Mouse (Mus musculus): ENCODE results near the gene Setd2. TPM values are rescaled to one million over a fixed set of nuclear protein-coding genes. Genes with fewer than 3 reads are reported as not detected.

The Setd2 gene
- polyA plus RNA-seq, 1 experiment from 2014 or later, result 58.1 TPM

- Histone ChIP-seq H3K27me3 (ENCODE audit: control insufficient read depth, insufficient read depth, low read length) (no peaks in the 10 kb centered on the region), H3K36me3 (ENCODE audit: control insufficient read depth, insufficient read depth, low read length) (no peaks in the 10 kb centered on the region), H3K4me3 (replicated peaks; ENCODE audit: low read depth, low read length) (no peak overlapping the region), H3K4me2 (ENCODE audit: low read length) (no peak overlapping the region), H3K9ac (replicated peaks; ENCODE audit: low read length) (no peak overlapping the region), H3K27ac (replicated peaks; ENCODE audit: low read depth, low read length) (no peak overlapping the region), H3K9me3 (ENCODE audit: control insufficient read depth, low read length) (no peaks in the 10 kb centered on the region), H3K4me1 (ENCODE audit: control insufficient read depth, insufficient read depth, low read length) (peaks cover 16% of the 10 kb centered on the region; the same call in 1 of the 2 replicates)
- DNase-seq, result no peak
- no peak for ATAC-seq (ENCODE audit: low FRiP score, low TSS enrichment)
- WGBS, result 85% methylated on average over 1 of the region's 1 CpGs
These were observed 130.4 kb downstream of the Setd2 start for GRCm38 (mm10) chr9:110662844-110663243.

GRCm38 (mm10) chr9:110665912-110666311 lies 133.5 kb downstream of the Setd2 start:
- no peak overlapping the region for H3K27ac ChIP-seq (replicated peaks; ENCODE audit: low read depth, low read length)
- no peaks in the 10 kb centered on the region for H3K9me3 ChIP-seq (ENCODE audit: control insufficient read depth, low read length)
- H3K4me2 ChIP-seq (ENCODE audit: low read length), result no peak overlapping the region
- H3K9ac ChIP-seq (replicated peaks; ENCODE audit: low read length), result no peak overlapping the region
- H3K27me3 ChIP-seq (ENCODE audit: control insufficient read depth, insufficient read depth, low read length), result no peaks in the 10 kb centered on the region
- H3K36me3 ChIP-seq (ENCODE audit: control insufficient read depth, insufficient read depth, low read length), result peaks cover 2% of the 10 kb centered on the region; the same call in 1 of the 2 replicates
- ATAC-seq (ENCODE audit: low FRiP score, low TSS enrichment), result no peak
- no peak overlapping the region for H3K4me3 ChIP-seq (replicated peaks; ENCODE audit: low read depth, low read length)
- H3K4me1 ChIP-seq (ENCODE audit: control insufficient read depth, insufficient read depth, low read length), result peaks cover 14% of the 10 kb centered on the region; the same call in 1 of the 2 replicates
- WGBS, result 35% methylated on average over 4 of the region's 4 CpGs
- peak; percentile 24 for DNase-seq

DNA sequence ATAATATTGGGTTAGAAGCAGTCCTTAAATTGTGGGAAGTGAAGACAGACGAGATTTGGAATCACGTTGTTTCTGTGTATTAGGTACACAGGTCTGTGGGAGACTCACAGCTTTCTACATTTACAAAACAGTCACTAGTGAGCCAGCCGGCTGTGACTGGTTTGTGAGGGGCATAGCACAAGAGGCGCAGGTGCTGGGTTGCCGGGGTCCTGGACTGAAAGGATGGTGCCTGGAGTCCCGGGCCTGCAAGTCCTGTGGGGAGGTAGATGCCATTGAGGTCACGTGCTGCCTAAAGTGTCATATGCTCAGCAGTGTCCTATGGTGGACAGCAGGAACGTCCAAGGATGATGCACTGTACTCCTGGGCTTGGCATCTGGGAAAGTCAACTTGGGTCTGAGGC lies 134.0 kb downstream of the Setd2 start:
- H3K4me3 ChIP-seq (replicated peaks; ENCODE audit: low read depth, low read length), result no peak overlapping the region
- WGBS, result 33% methylated on average over 8 of the region's 8 CpGs
- H3K4me2 ChIP-seq (ENCODE audit: low read length), result no peak overlapping the region
- DNase-seq, result no peak
- peak overlapping the region; percentile 26; the same call in 1 of the 2 replicates for H3K27ac ChIP-seq (replicated peaks; ENCODE audit: low read depth, low read length)
- H3K27me3 ChIP-seq (ENCODE audit: control insufficient read depth, insufficient read depth, low read length), result no peaks in the 10 kb centered on the region
- no peak overlapping the region for H3K9ac ChIP-seq (replicated peaks; ENCODE audit: low read length)
- peaks cover 2% of the 10 kb centered on the region; the same call in 1 of the 2 replicates for H3K36me3 ChIP-seq (ENCODE audit: control insufficient read depth, insufficient read depth, low read length)
- ATAC-seq (ENCODE audit: low FRiP score, low TSS enrichment), result no peak
- H3K9me3 ChIP-seq (ENCODE audit: control insufficient read depth, low read length), result no peaks in the 10 kb centered on the region
- peaks cover 14% of the 10 kb centered on the region; the same call in 1 of the 2 replicates for H3K4me1 ChIP-seq (ENCODE audit: control insufficient read depth, insufficient read depth, low read length)

DNA sequence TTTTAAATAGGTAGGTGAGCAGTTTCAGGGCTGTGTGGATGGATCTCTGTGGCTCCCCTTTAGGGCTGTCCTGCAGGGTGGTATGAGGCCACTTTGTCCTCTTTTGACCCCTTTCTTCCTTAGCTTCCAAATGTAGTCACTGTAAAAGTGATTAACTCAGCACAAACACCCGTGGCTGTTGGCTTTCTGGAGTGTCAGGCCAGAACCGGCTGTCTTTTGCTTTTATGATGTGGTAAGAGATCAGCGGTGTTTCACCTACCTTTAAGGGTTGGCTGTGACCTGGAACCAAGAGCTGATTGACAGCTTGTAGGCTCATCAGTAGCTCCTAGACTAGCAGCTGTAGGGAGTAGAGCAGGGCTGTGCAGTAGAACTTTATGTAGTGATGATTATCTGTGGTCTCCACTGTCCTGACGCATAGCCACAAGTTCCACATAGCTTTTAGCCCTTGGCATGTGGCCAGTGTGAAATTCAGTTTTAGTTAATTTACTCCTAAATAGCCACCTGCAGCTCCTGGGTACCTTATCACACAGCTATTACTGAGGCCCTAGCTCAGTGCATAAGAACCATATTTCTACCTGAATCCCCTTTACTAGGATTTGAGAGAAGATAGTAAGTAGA lies 134.9 kb downstream of the Setd2 start:
- H3K27me3 ChIP-seq (ENCODE audit: control insufficient read depth, insufficient read depth, low read length), result no peaks in the 10 kb centered on the region
- ATAC-seq (ENCODE audit: low FRiP score, low TSS enrichment), result no peak
- H3K27ac ChIP-seq (replicated peaks; ENCODE audit: low read depth, low read length), result no peak overlapping the region
- WGBS, result 82% methylated on average over 4 of the region's 4 CpGs
- H3K9ac ChIP-seq (replicated peaks; ENCODE audit: low read length), result no peak overlapping the region
- H3K4me2 ChIP-seq (ENCODE audit: low read length), result no peak overlapping the region
- H3K9me3 ChIP-seq (ENCODE audit: control insufficient read depth, low read length), result no peaks in the 10 kb centered on the region
- no peak for DNase-seq
- H3K4me3 ChIP-seq (replicated peaks; ENCODE audit: low read depth, low read length), result no peak overlapping the region
- H3K36me3 ChIP-seq (ENCODE audit: control insufficient read depth, insufficient read depth, low read length), result peaks cover 2% of the 10 kb centered on the region; the same call in 1 of the 2 replicates
- peaks cover 14% of the 10 kb centered on the region; the same call in 1 of the 2 replicates for H3K4me1 ChIP-seq (ENCODE audit: control insufficient read depth, insufficient read depth, low read length)

Small RNA genes lying within 50 kb of the gene (microRNA-seq; reads per million reads assigned to microRNA genes)
- not detected for gene Mir8107

Other genes starting within 250 kb of the Setd2 start
- 43.4 and 43.5 TPM in 2 replicates for gene Elp6, start 227.4 kb upstream of the Setd2 start, polyA plus RNA-seq (2014; fragmentation: Nextera tagmentation; extraction: Ambion mirVana)
- 50.5 and 52.4 TPM in 2 replicates for gene Scap, start 199.3 kb upstream of the Setd2 start, polyA plus RNA-seq (2014; fragmentation: Nextera tagmentation; extraction: Ambion mirVana)
- gene Ptpn23, start 124.4 kb upstream of the Setd2 start, polyA plus RNA-seq (2014; fragmentation: Nextera tagmentation; extraction: Ambion mirVana), result 22.1 and 22.4 TPM in 2 replicates
- 0.34 TPM in 1 of 2 replicates, not detected in the other for gene Ngp, start 112.8 kb upstream of the Setd2 start, polyA plus RNA-seq (2014; fragmentation: Nextera tagmentation; extraction: Ambion mirVana)
- gene Klhl18, start 55.9 kb upstream of the Setd2 start, polyA plus RNA-seq (2014; fragmentation: Nextera tagmentation; extraction: Ambion mirVana), result 18.7 and 20.4 TPM in 2 replicates
- 2.4 and 3.4 TPM in 2 replicates for gene Kif9, start 55.6 kb upstream of the Setd2 start, polyA plus RNA-seq (2014; fragmentation: Nextera tagmentation; extraction: Ambion mirVana)
- gene Nradd, start 91.9 kb downstream of the Setd2 start, polyA plus RNA-seq (2014; fragmentation: Nextera tagmentation; extraction: Ambion mirVana), result 22.2 and 33.7 TPM in 2 replicates
- gene Nbeal2, start 121.6 kb downstream of the Setd2 start, polyA plus RNA-seq (2014; fragmentation: Nextera tagmentation; extraction: Ambion mirVana), result 3.6 and 5.3 TPM in 2 replicates
- gene Ccdc12, start 123.9 kb downstream of the Setd2 start, polyA plus RNA-seq (2014; fragmentation: Nextera tagmentation; extraction: Ambion mirVana), result 106 and 122 TPM in 2 replicates
- 0.25 TPM in 1 of 2 replicates, not detected in the other for gene Myl3, start 209.3 kb downstream of the Setd2 start, polyA plus RNA-seq (2014; fragmentation: Nextera tagmentation; extraction: Ambion mirVana)
- 5.8 and 9.3 TPM in 2 replicates for gene Pth1r, start 214.5 kb downstream of the Setd2 start, polyA plus RNA-seq (2014; fragmentation: Nextera tagmentation; extraction: Ambion mirVana)

Data from midbrain, embryonic 14.5 days (tissue).